Mouse (Mus musculus): ENCODE data around the gene Tmem87b.

Gene Tmem87b

GRCm38 (mm10) chr2:128817786-128818681 is at the start of gene Tmem87b:
TSS of gene Tmem87b (plus strand) at chr2:128818118.
- peak; percentile 92 to 97 for DNase-seq (ENCODE audit: low spot score in 2 of 2)

- no peak for DNase-seq (ENCODE audit: low spot score in 2 of 2)
Measured at GRCm38 (mm10) chr2:128768545-128769247, 49.2 kb upstream of the Tmem87b start.

DNA sequence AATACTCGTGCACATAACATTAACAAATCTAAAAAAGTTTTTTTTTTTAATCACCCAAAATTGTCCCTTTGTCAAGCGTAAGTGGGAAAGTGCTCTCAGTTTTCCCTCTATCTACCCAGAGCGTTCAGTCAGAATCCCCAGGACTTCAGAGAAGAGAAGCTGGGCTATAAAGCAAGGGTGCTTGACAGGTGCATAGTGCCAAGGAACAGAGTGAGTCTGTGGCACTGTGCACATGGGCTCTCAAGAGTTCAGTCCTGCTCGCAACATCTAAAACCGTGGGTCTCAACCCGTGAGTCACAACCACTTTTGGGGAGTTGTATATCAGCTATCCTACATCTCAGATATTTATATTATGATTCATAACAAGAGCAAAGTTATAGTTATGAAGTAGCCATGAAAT is 47.4 kb upstream of the Tmem87b start:
- DNase-seq (ENCODE audit: low spot score in 2 of 2), result no peak

DNA sequence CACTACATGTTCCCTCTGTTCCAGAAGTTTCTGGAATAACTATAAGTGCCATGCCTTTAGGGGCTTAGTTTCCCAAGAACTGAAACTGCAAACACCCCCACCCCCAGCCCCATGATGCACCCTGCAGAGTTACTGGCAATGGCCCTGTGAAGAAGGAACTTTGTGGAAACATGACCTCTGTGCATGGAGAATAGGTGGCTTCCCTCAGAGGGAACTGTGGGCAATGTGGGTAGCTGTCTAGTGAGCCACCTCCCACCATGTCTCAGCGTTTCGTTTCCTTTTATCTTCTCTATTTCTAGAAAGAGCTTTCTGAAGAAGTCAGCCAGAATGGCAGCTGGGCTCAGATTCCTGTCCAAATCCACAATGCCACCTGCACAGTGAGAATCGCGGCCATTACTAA is 46.9 kb upstream of the Tmem87b start:
- no peak for DNase-seq (ENCODE audit: low spot score in 2 of 2)

DNA sequence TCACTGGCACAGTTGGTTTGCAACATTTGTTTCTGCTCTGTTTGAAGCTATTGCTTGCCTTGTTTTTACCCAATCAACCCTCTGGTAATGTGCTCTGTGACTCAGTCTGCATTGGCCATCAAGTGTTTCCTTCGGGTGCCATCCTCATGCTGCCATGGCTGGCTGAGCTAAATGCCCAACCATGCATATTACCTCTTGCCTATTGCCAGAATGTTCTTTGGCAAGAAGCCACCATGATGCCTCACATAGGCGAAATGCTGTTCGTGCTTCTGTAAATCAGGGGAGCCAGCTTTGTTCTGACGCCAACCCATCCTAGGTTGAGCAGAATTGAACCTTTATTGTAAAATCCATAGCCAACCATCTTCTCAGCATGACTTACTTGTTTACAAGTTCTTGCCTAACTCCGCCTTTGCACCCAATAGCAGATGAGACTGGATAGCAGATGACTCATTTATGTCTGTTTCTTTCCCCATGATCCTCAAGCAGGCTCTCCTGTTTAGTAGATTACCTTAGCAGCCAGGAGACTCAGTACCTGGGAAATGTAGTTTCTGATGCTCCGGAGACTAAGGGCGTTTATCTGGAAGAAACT is 46.1 kb upstream of the Tmem87b start:
- no peak for DNase-seq (ENCODE audit: low spot score in 2 of 2)

DNA sequence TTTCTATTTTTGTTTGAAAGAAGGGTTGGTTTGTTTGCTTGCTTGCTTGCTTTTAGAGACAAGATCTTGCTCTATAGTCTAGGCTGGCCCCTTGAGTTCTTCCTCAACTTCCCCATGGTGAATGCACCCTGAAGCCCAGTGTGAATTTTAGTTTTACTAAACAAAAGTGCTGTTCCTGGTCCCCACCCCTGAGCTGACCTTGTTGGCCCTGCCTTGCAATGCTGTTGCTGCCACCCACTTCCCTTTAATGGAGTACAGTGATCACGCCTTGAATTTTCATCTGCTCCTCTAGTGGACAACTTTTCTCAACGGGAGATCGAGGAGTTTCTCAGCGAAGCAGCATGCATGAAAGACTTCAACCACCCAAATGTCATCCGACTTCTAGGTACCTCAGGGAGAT is 35.7 kb upstream of the Tmem87b start:
- no peak for DNase-seq (ENCODE audit: low spot score in 2 of 2)

DNA sequence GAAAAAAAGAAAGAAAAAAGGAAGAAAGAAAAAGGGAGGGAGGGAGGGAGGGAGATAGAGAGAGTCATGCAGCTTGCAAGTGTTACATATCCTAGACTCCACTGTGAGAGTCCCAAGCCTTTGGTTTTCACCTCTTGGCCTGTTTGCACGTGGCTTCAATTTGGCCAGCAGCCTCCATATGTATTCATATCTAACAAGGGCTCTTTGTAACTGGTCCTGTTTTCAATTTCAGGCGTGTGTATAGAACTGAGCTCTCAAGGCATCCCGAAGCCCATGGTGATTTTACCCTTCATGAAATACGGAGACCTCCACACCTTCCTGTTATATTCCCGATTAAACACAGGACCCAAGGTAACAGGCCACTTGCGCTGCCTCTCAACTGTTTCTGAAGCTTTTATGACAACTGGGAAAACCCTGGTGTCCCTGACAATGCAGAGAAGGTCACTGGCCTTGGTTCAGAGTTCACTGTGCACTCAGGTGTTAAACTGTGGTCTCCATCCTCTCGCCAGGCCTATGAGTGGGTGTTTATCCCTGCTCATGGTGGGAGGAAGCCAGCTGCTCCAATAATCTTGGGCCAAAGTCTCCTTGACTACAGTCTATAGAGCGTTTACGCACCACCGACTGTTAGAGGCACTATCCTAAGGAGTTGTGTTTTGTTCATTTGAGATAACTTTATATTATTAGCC is 34.1 kb upstream of the Tmem87b start:
- DNase-seq (ENCODE audit: low spot score in 2 of 2), result no peak

DNA sequence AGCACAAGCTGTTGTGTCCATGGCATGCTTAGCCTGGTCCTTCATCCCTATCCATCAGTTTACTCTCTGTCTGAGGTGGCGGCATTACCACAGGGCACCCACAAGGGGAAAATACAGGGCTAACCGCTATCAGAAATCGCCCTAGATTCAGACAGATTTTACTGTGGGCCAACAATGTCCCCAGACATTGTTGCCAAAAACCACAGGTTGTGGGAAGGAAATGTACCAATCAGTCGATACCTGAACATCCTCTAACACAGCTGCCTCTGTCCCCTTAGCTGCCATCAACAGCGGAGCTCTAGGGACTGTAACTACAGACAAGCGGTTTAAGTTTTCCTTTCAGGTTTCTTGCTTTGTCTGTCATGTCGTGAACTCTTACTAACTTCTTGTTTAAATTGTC is 33.1 kb upstream of the Tmem87b start:
- DNase-seq (ENCODE audit: low spot score in 2 of 2), result no peak

DNA sequence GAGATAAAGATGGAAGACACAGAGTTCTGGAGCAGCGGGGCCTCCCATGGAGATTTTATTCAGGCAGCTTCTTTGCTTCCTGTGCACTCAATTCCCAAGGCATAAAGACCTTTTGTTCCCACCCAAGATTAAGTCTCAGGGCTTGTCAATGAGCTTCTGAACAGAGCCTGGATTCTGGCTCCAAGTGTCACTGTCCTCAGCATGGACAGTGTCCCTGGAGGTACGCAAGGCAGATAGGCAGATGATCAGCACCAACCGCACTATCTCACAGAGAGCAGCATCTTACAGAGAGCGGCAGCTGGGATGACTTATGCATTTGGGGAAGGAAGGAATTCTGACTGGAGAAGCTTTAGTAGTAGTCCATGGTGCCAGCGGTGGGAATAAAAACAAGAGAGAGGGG is 31.6 kb upstream of the Tmem87b start:
- DNase-seq (ENCODE audit: low spot score in 2 of 2), result no peak

- DNase-seq (ENCODE audit: low spot score in 2 of 2), result no peak
Measured at GRCm38 (mm10) chr2:128786795-128787194, 31.1 kb upstream of the Tmem87b start.

DNA sequence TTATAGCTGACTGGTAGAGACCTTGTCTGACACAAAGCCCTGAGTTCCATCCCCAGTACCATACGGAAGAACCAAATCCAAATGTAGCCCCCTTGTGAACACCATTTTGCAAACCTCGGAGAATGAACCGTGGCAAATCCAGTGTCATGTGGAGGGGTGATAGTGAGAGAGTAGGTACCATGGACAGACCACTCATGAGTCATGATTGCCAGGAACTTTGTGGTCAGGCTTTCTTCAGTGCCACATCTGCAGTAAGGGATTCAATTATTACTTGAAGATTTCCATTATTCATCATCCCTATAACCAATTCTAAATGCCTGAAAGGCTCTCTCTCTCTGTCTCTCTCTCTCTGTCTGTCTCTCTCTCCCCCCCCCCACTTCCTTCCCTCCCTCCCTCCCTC is 30.1 kb upstream of the Tmem87b start:
- no peak for DNase-seq (ENCODE audit: low spot score in 2 of 2)

- DNase-seq (ENCODE audit: low spot score in 2 of 2), result no peak
Measured at GRCm38 (mm10) chr2:128790875-128791614, 26.9 kb upstream of the Tmem87b start.

DNA sequence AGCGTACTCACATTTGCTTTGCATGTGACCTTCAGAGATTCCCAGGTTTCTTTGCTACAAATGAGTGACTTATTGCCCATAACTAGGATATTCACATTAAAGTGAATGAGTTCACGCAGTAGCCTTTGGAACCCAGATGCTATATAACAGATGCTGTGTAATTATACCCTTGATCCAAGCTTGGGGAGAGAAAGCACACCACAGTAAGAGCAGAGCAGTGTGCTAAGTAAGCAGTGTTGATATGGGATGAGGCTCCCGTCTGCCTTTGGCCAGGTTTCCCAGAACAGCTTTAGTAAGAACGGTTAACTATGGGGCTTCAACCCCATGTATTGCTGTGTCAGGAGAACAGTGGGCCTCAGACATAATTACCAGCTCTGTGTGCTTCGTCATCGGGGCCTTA is 24.0 kb upstream of the Tmem87b start:
- DNase-seq (ENCODE audit: low spot score in 2 of 2), result no peak

GRCm38 (mm10) chr2:128796463-128796862 is 21.5 kb upstream of the Tmem87b start:
- DNase-seq (ENCODE audit: low spot score in 2 of 2), result no peak

GRCm38 (mm10) chr2:128803441-128803840 is 14.5 kb upstream of the Tmem87b start:
- no peak for DNase-seq (ENCODE audit: low spot score in 2 of 2)

- no peak for DNase-seq (ENCODE audit: low spot score in 2 of 2)
Measured at GRCm38 (mm10) chr2:128805341-128805740, 12.6 kb upstream of the Tmem87b start.

GRCm38 (mm10) chr2:128806561-128806960 is 11.4 kb upstream of the Tmem87b start:
- no peak for DNase-seq (ENCODE audit: low spot score in 2 of 2)

- DNase-seq (ENCODE audit: low spot score in 2 of 2), result no peak
Measured at GRCm38 (mm10) chr2:128812761-128813160, 5.2 kb upstream of the Tmem87b start.

GRCm38 (mm10) chr2:128816311-128816710 is 1.6 kb upstream of the Tmem87b start:
- DNase-seq (ENCODE audit: low spot score in 2 of 2), result no peak

- no peak for DNase-seq (ENCODE audit: low spot score in 2 of 2)
Measured at GRCm38 (mm10) chr2:128816916-128817315, 1.0 kb upstream of the Tmem87b start.

DNA sequence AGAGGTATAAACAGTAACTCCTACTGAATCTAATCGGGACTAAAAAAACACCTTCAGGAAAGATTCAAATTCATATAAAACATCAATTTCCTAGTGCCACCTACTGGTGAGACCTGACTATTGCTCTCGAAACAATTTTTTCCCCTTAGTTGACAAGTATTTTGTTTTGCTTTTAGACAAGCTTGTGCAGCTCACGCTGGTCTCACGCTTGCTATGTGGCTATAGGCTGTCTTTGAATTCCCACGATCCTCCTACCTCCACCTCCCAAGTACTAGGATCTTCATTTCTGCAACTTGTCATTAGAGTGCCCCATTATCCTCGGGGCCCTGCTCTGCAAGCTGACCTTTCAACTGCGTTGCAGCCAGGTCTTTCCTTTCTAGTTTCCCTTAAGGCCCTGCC is 532 bp upstream of the Tmem87b start:
- no peak for DNase-seq (ENCODE audit: low spot score in 2 of 2)
